Mouse (Mus musculus) intestine, embryonic 14.5 days (tissue): ENCODE data around the gene Fut2. TPM values are rescaled to one million over a fixed set of nuclear protein-coding genes. Genes with fewer than 3 reads are reported as not detected.

Source experiments
- polyA plus RNA-seq: library from polyadenylated mRNA; unstranded; fragments of >200 nt; fragmentation: Nextera tagmentation; extraction: Ambion mirVana; gene quantifications from 2 replicates; pipeline ENCODE4 v1.2.1, GENCODE M21; 2014

Gene Fut2
- polyA plus RNA-seq, 1 experiment from 2014 or later: 7.9 TPM

Other genes starting within 250 kb of the Fut2 start
- gene Lhb, start 245.6 kb downstream of the Fut2 start, polyA plus RNA-seq: 0.38 and 0.47 TPM in 2 replicates
- gene Gys1, start 231.6 kb downstream of the Fut2 start, polyA plus RNA-seq: 36.0 and 36.2 TPM in 2 replicates
- 164 and 174 TPM in 2 replicates for gene Ruvbl2, start 228.3 kb downstream of the Fut2 start, polyA plus RNA-seq
- 4,654 and 4,671 TPM in 2 replicates for gene Ftl1, start 206.5 kb downstream of the Fut2 start, polyA plus RNA-seq
- gene Bax, start 199.5 kb downstream of the Fut2 start, polyA plus RNA-seq: 134 and 139 TPM in 2 replicates
- 1.8 and 2.3 TPM in 2 replicates for gene Tulp2, start 184.5 kb downstream of the Fut2 start, polyA plus RNA-seq
- not detected in 2 replicates for gene Gm45808, start 179.6 kb downstream of the Fut2 start, polyA plus RNA-seq
- 2.9 and 3.5 TPM in 2 replicates for gene Dhdh, start 177.6 kb downstream of the Fut2 start, polyA plus RNA-seq
- gene Nucb1, start 156.0 kb downstream of the Fut2 start, polyA plus RNA-seq: 192 and 204 TPM in 2 replicates
- gene Ppp1r15a, start 140.1 kb downstream of the Fut2 start, polyA plus RNA-seq: 14.7 and 15.0 TPM in 2 replicates
- 0.97 and 1.5 TPM in 2 replicates for gene Plekha4, start 140.1 kb downstream of the Fut2 start, polyA plus RNA-seq
- gene Hsd17b14, start 111.5 kb downstream of the Fut2 start, polyA plus RNA-seq: 2.3 and 2.5 TPM in 2 replicates
- gene Bcat2, start 96.2 kb downstream of the Fut2 start, polyA plus RNA-seq: 56.7 and 60.1 TPM in 2 replicates
- 0.19 and 0.58 TPM in 2 replicates for gene Fgf21, start 50.9 kb downstream of the Fut2 start, polyA plus RNA-seq
- gene Fut1, start 49.1 kb downstream of the Fut2 start, polyA plus RNA-seq: 0.65 and 0.70 TPM in 2 replicates
- 0.13 and 0.27 TPM in 2 replicates for gene Izumo1, start 44.6 kb downstream of the Fut2 start, polyA plus RNA-seq
- gene Rasip1, start 38.9 kb downstream of the Fut2 start, polyA plus RNA-seq: 7.7 and 9.1 TPM in 2 replicates
- 5.1 and 6.8 TPM in 2 replicates for gene Mamstr, start 26.4 kb downstream of the Fut2 start, polyA plus RNA-seq
- gene Ntn5, start 17.6 kb upstream of the Fut2 start, polyA plus RNA-seq: 0.80 and 0.83 TPM in 2 replicates
- 4.8 and 6.0 TPM in 2 replicates for gene Sec1, start 28.0 kb upstream of the Fut2 start, polyA plus RNA-seq
- gene Car11, start 33.4 kb upstream of the Fut2 start, polyA plus RNA-seq: 7.3 and 8.2 TPM in 2 replicates
- gene Dbp, start 38.7 kb upstream of the Fut2 start, polyA plus RNA-seq: 3.7 and 4.0 TPM in 2 replicates
- 1,434 and 1,450 TPM in 2 replicates for gene Rpl18, start 49.1 kb upstream of the Fut2 start, polyA plus RNA-seq
- 27.3 and 28.1 TPM in 2 replicates for gene Sphk2, start 51.6 kb upstream of the Fut2 start, polyA plus RNA-seq
- gene Fam83e, start 54.8 kb upstream of the Fut2 start, polyA plus RNA-seq: 4.1 and 5.8 TPM in 2 replicates
- gene Spaca4, start 59.4 kb upstream of the Fut2 start, polyA plus RNA-seq: 0.45 TPM in 1 of 2 replicates, not detected in the other
- 1.5 and 1.9 TPM in 2 replicates for gene Lmtk3, start 117.3 kb upstream of the Fut2 start, polyA plus RNA-seq
- gene Sult2b1, start 118.3 kb upstream of the Fut2 start, polyA plus RNA-seq: 1.2 and 2.3 TPM in 2 replicates
- 91.9 and 95.5 TPM in 2 replicates for gene Cyth2, start 148.2 kb upstream of the Fut2 start, polyA plus RNA-seq
- gene Kcnj14, start 158.4 kb upstream of the Fut2 start, polyA plus RNA-seq: 1.2 and 1.5 TPM in 2 replicates
- gene Grwd1, start 164.6 kb upstream of the Fut2 start, polyA plus RNA-seq: 86.9 and 95.1 TPM in 2 replicates
- 120 and 124 TPM in 2 replicates for gene Kdelr1, start 206.4 kb upstream of the Fut2 start, polyA plus RNA-seq
- gene Grin2d, start 212.0 kb upstream of the Fut2 start, polyA plus RNA-seq: 0.24 and 0.37 TPM in 2 replicates
- 0.99 and 1.0 TPM in 2 replicates for gene Syngr4, start 230.3 kb upstream of the Fut2 start, polyA plus RNA-seq
- gene Tmem143, start 230.5 kb upstream of the Fut2 start, polyA plus RNA-seq: 3.9 and 4.3 TPM in 2 replicates